ENCODE assay signal across 7 mouse cellular contexts in genomic region chr2:132587240-132587779, GRCm38 (mm10). TPM values are rescaled to one million over a fixed set of nuclear protein-coding genes. Genes with fewer than 3 reads are reported as not detected.
DNase-seq lines count a peak whose midpoint lies in the region; ATAC-seq lines count a peak whose summit lies in the region.

Gene Gpcpd1, minus strand, starts transcription at chr2:132587729.

- no peak for DNase-seq in urinary bladder, adult 2 months (ENCODE audit: low spot score)
- no peak for DNase-seq in urinary bladder, adult 18-20 months (ENCODE audit: low spot score in 2 of 2)
- DNase-seq in hindbrain, embryonic 11.5 days (ENCODE audit: low spot score) = no peak
- no peak for DNase-seq in liver, embryonic 13.5 days
- no peak for DNase-seq in frontal cortex, postnatal 25 days (ENCODE audit: low spot score in 2 of 2)
- DNase-seq in thymus, postnatal 14 days = no peak

- no peaks in the 10 kb centered on the region for H3K9me3 ChIP-seq in forebrain, embryonic 15.5 days
- no peaks in the 10 kb centered on the region for H3K9me3 ChIP-seq in hindbrain, embryonic 11.5 days (ENCODE audit: control insufficient read depth, low read length)
- H3K9me3 ChIP-seq in liver, embryonic 13.5 days (replicated peaks) = no peaks in the 10 kb centered on the region

- H3K27ac ChIP-seq in forebrain, embryonic 15.5 days (replicated peaks) = no peak within 1 kb of the TSS
- H3K27ac ChIP-seq in hindbrain, embryonic 11.5 days (ENCODE audit: low read depth, low read length) = no peak within 1 kb of the TSS
- H3K27ac ChIP-seq in liver, embryonic 13.5 days = no peak within 1 kb of the TSS

- H3K27me3 ChIP-seq in forebrain, embryonic 15.5 days = no peaks in the 10 kb centered on the region
- H3K27me3 ChIP-seq in hindbrain, embryonic 11.5 days (ENCODE audit: control insufficient read depth, insufficient read depth, low read length) = no peaks in the 10 kb centered on the region
- no peaks in the 10 kb centered on the region for H3K27me3 ChIP-seq in liver, embryonic 13.5 days

- WGBS in forebrain, embryonic 15.5 days = 87% methylated on average over 7 of the region's 7 CpGs
- whole genome bisulfite sequencing in hindbrain, embryonic 11.5 days = 90% methylated on average over 7 of the region's 7 CpGs
- 76% methylated on average over 7 of the region's 7 CpGs for WGBS in liver, embryonic 13.5 days (ENCODE audit: insufficient replicate concordance)

- no peaks in the 10 kb centered on the region for H3K36me3 ChIP-seq in forebrain, embryonic 15.5 days
- H3K36me3 ChIP-seq in hindbrain, embryonic 11.5 days (ENCODE audit: control insufficient read depth, insufficient read depth, low read length) = no peaks in the 10 kb centered on the region
- H3K36me3 ChIP-seq in liver, embryonic 13.5 days = no peaks in the 10 kb centered on the region

- H3K4me3 ChIP-seq in forebrain, embryonic 15.5 days = no peak within 1 kb of the TSS
- no peak within 1 kb of the TSS for H3K4me3 ChIP-seq in hindbrain, embryonic 11.5 days (ENCODE audit: low read depth, low read length)
- no peak within 1 kb of the TSS for H3K4me3 ChIP-seq in liver, embryonic 13.5 days (replicated peaks)

- no peak within 1 kb of the TSS for H3K4me2 ChIP-seq in forebrain, embryonic 15.5 days (replicated peaks)
- H3K4me2 ChIP-seq in hindbrain, embryonic 11.5 days (replicated peaks; ENCODE audit: low read depth, low read length) = no peak within 1 kb of the TSS
- no peak within 1 kb of the TSS for H3K4me2 ChIP-seq in liver, embryonic 13.5 days

- H3K9ac ChIP-seq in forebrain, embryonic 15.5 days (replicated peaks) = no peak within 1 kb of the TSS
- no peak within 1 kb of the TSS for H3K9ac ChIP-seq in hindbrain, embryonic 11.5 days (ENCODE audit: low read depth, low read length)
- no peak within 1 kb of the TSS for H3K9ac ChIP-seq in liver, embryonic 13.5 days

- ATAC-seq in forebrain, embryonic 15.5 days (replicated peaks) = no peak
- ATAC-seq in hindbrain, embryonic 11.5 days (ENCODE audit: low FRiP score) = no peak
- ATAC-seq in liver, embryonic 13.5 days (ENCODE audit: low read depth) = no peak

- peaks cover 9% of the 10 kb centered on the region for H3K4me1 ChIP-seq in forebrain, embryonic 15.5 days
- H3K4me1 ChIP-seq in hindbrain, embryonic 11.5 days (replicated peaks; ENCODE audit: control insufficient read depth, insufficient read depth, low read length) = no peaks in the 10 kb centered on the region
- H3K4me1 ChIP-seq in liver, embryonic 13.5 days (replicated peaks) = peaks cover 13% of the 10 kb centered on the region

RNA-seq across cellular contexts. Expression of gene Gpcpd1, which starts in this region (rescaled TPM):
- polyA plus RNA-seq in urinary bladder, adult 2 months (2012; rRNA removed) = 24.2 and 25.6 TPM in 2 replicates
- 85.7 and 85.9 TPM in 2 replicates for polyA plus RNA-seq in forebrain, embryonic 15.5 days (2015; fragmentation: Nextera tagmentation; extraction: Ambion mirVana)
- polyA plus RNA-seq in hindbrain, embryonic 11.5 days (2014; fragmentation: Nextera tagmentation; extraction: Ambion mirVana) = 48.5 and 52.1 TPM in 2 replicates
- polyA plus RNA-seq in liver, embryonic 13.5 days (2015; fragmentation: Nextera tagmentation; extraction: Ambion mirVana) = 64.5 and 67.6 TPM in 2 replicates
